Mouse (Mus musculus) liver, adult 2 months (tissue): ENCODE data around the gene Barhl2. TPM values are rescaled to one million over a fixed set of nuclear protein-coding genes. Genes with fewer than 3 reads are reported as not detected.

ENCODE experiments used
- DNase-seq: peaks from one replicate; pipeline ENCODE4 v3.0.0-alpha.2; 2011; ENCODE audit warnings: low read depth, low spot score; ENCODE audit errors: extremely low read depth
- H3K27ac ChIP-seq: fragments of 200-500 bp; replicated peaks from 2 replicates; pipeline ENCODE4 v1.5.1; 2012; ENCODE audit warnings: low read depth, mild to moderate bottlenecking, control low read depth, inconsistent platforms, low read length; ENCODE audit not compliant: insufficient read depth
- H3K27me3 ChIP-seq: fragments of 200-500 bp; 2 replicates; pipeline ENCODE4 v1.6.1; 2012; ENCODE audit warnings: mild to moderate bottlenecking, moderate library complexity, low read length, inconsistent platforms; ENCODE audit not compliant: control insufficient read depth, insufficient read depth
- H3K36me3 ChIP-seq: fragments of 200-500 bp; 2 replicates; pipeline ENCODE4 v1.6.1; 2012; ENCODE audit warnings: low read length, inconsistent platforms; ENCODE audit not compliant: control insufficient read depth, insufficient read depth
- H3K4me1 ChIP-seq: fragments of 200-500 bp; 2 replicates; pipeline ENCODE4 v1.6.1; 2011; ENCODE audit warnings: low read length; ENCODE audit not compliant: control insufficient read depth, insufficient read depth
- H3K4me3 ChIP-seq: fragments of 200-500 bp; 2 replicates; pipeline ENCODE4 v1.5.1; 2011; ENCODE audit warnings: low read depth, mild to moderate bottlenecking, control low read depth, low read length, moderate library complexity; ENCODE audit not compliant: insufficient read depth
- H3K79me2 ChIP-seq: fragments of 200-500 bp; 2 replicates; pipeline ENCODE4 v1.6.1; 2012; ENCODE audit warnings: inconsistent platforms, mild to moderate bottlenecking, low read length, moderate library complexity; ENCODE audit not compliant: control insufficient read depth, insufficient read depth
- H3K9ac ChIP-seq: fragments of 200-500 bp; 2 replicates; pipeline ENCODE4 v1.6.1; 2012; ENCODE audit warnings: low read depth, mild to moderate bottlenecking, control low read depth, inconsistent platforms, low read length
- CTCF ChIP-seq: fragments of 200-500 bp; IDR thresholded peaks from 2 replicates; pipeline ENCODE4 v1.5.1; 2011; ENCODE audit warnings: low read depth, low read length, control low read depth
- POLR2A ChIP-seq: fragments of 200-500 bp; IDR thresholded peaks from 2 replicates; pipeline ENCODE4 v1.6.1; 2011; ENCODE audit warnings: low read length, control low read depth; ENCODE audit not compliant: insufficient read depth; ENCODE audit errors: extremely low read depth
- WGBS: fragments of 180-500 bp; shearing (Covaris S2); methylation state at CpG from one replicate; pipeline ENCODE4 v1.1.7; 2018; 5-methylcytosine and 5-hydroxymethylcytosine counted together
- polyA plus RNA-seq: library from polyadenylated mRNA; depleted of rRNA; stranded (reverse); fragments of >200 nt; gene quantifications from 2 replicates; pipeline ENCODE4 v1.2.3, GENCODE M21; 2012; rRNA removed
- total RNA-seq: library from RNA; depleted of rRNA; stranded (reverse); fragments of >200 nt; gene quantifications from 2 replicates; pipeline ENCODE4 v1.2.3, GENCODE M21; 2014; rRNA removed

Barhl2 gene
- total and polyA plus RNA-seq, 2 experiments = not detected

DNA sequence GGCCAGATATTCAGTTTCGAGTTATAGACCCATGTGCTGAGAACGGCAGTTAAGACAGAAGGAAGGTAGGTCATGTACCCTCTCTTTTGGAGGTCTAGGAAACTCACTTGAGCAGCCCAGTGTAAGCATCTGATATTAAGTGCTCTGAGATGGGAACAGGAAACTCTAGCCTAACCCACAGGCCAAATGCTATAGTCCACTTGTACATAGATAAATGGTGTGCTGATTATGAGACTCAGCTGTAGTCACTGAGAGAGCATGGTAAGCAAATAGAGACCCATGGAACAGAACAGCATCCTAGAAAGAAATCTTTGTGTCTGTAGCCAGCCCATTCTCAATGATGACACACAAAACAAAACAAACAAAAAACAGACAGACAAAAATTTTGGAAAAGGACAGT, 55.2 kb downstream of the Barhl2 start:
- TF ChIP-seq POLR2A (no peak), CTCF (no peak)
- Histone ChIP-seq H3K27ac (no peak overlapping the region), H3K9ac (no peak overlapping the region), H3K27me3 (no peaks in the 10 kb centered on the region), H3K79me2 (no peaks in the 10 kb centered on the region), H3K4me1 (no peaks in the 10 kb centered on the region), H3K36me3 (no peaks in the 10 kb centered on the region), H3K4me3 (no peak overlapping the region)
- whole genome bisulfite sequencing = 83% methylated on average over 2 of the region's 2 CpGs
- no peak for DNase-seq

Other genes starting within 250 kb of the Barhl2 start
- gene Gm17304, start 150.9 kb upstream of the Barhl2 start, total RNA-seq = not detected in 2 replicates
- gene Gm17304, start 150.9 kb upstream of the Barhl2 start, polyA plus RNA-seq = not detected in 2 replicates
- 33.7 and 35.0 TPM in 2 replicates for gene Zfp644, start 239.1 kb upstream of the Barhl2 start, total RNA-seq
- gene Zfp644, start 239.1 kb upstream of the Barhl2 start, polyA plus RNA-seq = 3.9 and 4.5 TPM in 2 replicates